In the genomic region with DNA sequence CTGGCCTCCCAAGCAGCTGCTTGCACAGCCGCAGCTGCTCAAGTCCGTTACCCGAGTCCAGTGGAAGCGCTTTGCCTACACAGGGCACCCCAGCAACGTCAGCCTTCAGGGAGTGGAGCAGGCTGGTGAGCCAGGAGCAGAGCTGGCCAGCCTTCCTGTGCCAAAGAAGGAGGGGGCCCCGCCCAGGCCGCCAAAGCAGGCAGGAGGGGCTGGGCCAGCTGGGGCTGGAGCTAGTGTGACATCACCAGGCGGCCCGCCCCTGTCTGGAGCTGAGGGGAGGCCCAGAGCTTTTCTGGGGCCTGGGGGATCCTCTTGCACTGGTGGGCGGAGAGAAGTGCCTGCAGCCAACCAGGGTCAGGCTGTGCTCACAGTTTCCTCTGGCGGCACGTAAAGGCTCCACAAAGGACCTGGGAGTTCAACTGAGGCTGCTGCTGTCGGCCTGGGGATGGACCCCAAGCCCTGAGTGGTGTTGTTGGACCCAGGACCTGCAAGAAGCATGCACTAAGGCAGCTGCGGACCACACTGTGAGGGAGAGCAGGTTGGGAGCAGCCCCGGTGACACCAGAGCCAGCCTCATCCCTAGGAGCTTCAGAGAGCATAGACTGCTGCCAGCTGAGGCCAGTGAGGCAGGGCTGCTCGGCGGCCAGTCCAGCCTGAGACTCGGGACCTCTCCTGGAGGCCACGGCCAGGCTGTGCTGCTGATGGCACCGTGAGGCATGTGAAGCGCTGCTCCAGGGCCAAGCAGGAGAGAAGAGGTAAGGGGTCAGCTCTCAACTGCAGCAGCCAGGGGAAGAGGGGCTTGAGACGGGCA, we compare ENCODE assay signal across 8 mouse cellular contexts. TPM values are rescaled to one million over a fixed set of nuclear protein-coding genes. Genes with fewer than 3 reads are reported as not detected.
DNase-seq lines count a peak whose midpoint lies in the region; ATAC-seq and TF ChIP-seq lines count a peak whose summit lies in the region.

Gene Angptl2 (plus strand): TSS at position 370 of the 810 bp plus-strand sequence.

- peak; percentile 97 for ATAC-seq in forebrain, embryonic 16.5 days
- peak; percentile 71 for ATAC-seq in liver, embryonic 15.5 days (ENCODE audit: insufficient read depth)
- ATAC-seq in neural tube, embryonic 12.5 days (ENCODE audit: low FRiP score, low read depth), result peak; percentile 96

- no peak within 1 kb of the TSS for H3K27ac ChIP-seq in ES-E14 (ENCODE audit: insufficient read depth, low read depth, low read length, poor library complexity, severe bottlenecking)
- H3K27ac ChIP-seq in forebrain, embryonic 16.5 days (ENCODE audit: low read length), result peak within 1 kb of the TSS; percentile 86
- peak within 1 kb of the TSS; percentile 14; the same call in 1 of the 2 replicates for H3K27ac ChIP-seq in liver, embryonic 15.5 days (replicated peaks)
- H3K27ac ChIP-seq in neural tube, embryonic 12.5 days, result peak within 1 kb of the TSS; percentile 90

- H3K9me3 ChIP-seq in ES-E14 (ENCODE audit: control insufficient read depth, insufficient read depth, low read depth, low read length), result no peaks in the 10 kb centered on the region
- H3K9me3 ChIP-seq in forebrain, embryonic 16.5 days (ENCODE audit: control insufficient read depth, low read length), result no peaks in the 10 kb centered on the region
- no peaks in the 10 kb centered on the region for H3K9me3 ChIP-seq in liver, embryonic 15.5 days (replicated peaks)
- no peaks in the 10 kb centered on the region for H3K9me3 ChIP-seq in neural tube, embryonic 12.5 days

- DNase-seq in ES-E14 (ENCODE audit: low read depth, low spot score), result peak; percentile 68
- peak; percentile 74 for DNase-seq in cerebellum, adult 11 months
- DNase-seq in heart, postnatal 14 days, result peak; percentile 92 to 94
- DNase-seq in kidney, postnatal 4 days, result peak; percentile 92 to 95
- peak; percentile 89 to 92 for DNase-seq in thymus, adult 18-20 months

- peak within 1 kb of the TSS; percentile 63 for H3K4me2 ChIP-seq in forebrain, embryonic 16.5 days (ENCODE audit: low read length)
- H3K4me2 ChIP-seq in liver, embryonic 15.5 days, result peak within 1 kb of the TSS; percentile 45
- peak within 1 kb of the TSS; percentile 74 for H3K4me2 ChIP-seq in neural tube, embryonic 12.5 days (replicated peaks)

- in situ Hi-C loops in ES-E14 (cut with MboI; ENCODE audit: low sequenced_read_pairs in 2 of 2, unreplicated experiment in 2 of 2), result no loop called here

- peak within 1 kb of the TSS; percentile 38 to 58 for H3K4me3 ChIP-seq in ES-E14 (ENCODE audit: insufficient read depth in 1 of 2, low read depth in 1 of 2, low read length in 2 of 2, poor library complexity in 1 of 2, severe bottlenecking in 1 of 2)
- peak within 1 kb of the TSS; percentile 45 for H3K4me3 ChIP-seq in forebrain, embryonic 16.5 days (replicated peaks; ENCODE audit: low read length)
- peak within 1 kb of the TSS; percentile 39 for H3K4me3 ChIP-seq in liver, embryonic 15.5 days (replicated peaks)
- H3K4me3 ChIP-seq in neural tube, embryonic 12.5 days, result peak within 1 kb of the TSS; percentile 50

- H3K27me3 ChIP-seq in forebrain, embryonic 16.5 days (replicated peaks; ENCODE audit: control insufficient read depth, insufficient read depth, low read length), result no peaks in the 10 kb centered on the region
- H3K27me3 ChIP-seq in liver, embryonic 15.5 days, result 0 out of 2 replicates have a peak, but pooled peaks cover 4% of the 10 kb centered on the region
- no peaks in the 10 kb centered on the region for H3K27me3 ChIP-seq in neural tube, embryonic 12.5 days (replicated peaks)

- intact Hi-C loops in heart, postnatal 14 days (cut with DNase I), result loop anchor here (2.0 to 5.0 kb wide), 2 partner anchors 61 to 186 kb away; no protein-coding TSS in a partner anchor

- peaks cover 4 to 8% of the 10 kb centered on the region in 2 experiments; a peak in 2 of 4 replicates for H3K4me1 ChIP-seq in ES-E14 (ENCODE audit: control insufficient read depth in 2 of 2, insufficient read depth in 2 of 2, low read length in 2 of 2, poor library complexity in 1 of 2)
- H3K4me1 ChIP-seq in forebrain, embryonic 16.5 days (replicated peaks; ENCODE audit: control insufficient read depth, insufficient read depth, low read length), result peaks cover 39% of the 10 kb centered on the region
- peaks cover 28% of the 10 kb centered on the region for H3K4me1 ChIP-seq in liver, embryonic 15.5 days (replicated peaks)
- peaks cover 40% of the 10 kb centered on the region for H3K4me1 ChIP-seq in neural tube, embryonic 12.5 days

- H3K36me3 ChIP-seq in ES-E14 (ENCODE audit: control insufficient read depth, insufficient read depth, low read length, poor library complexity, severe bottlenecking), result no peaks in the 10 kb centered on the region
- no peaks in the 10 kb centered on the region for H3K36me3 ChIP-seq in forebrain, embryonic 16.5 days (ENCODE audit: control insufficient read depth, insufficient read depth)
- no peaks in the 10 kb centered on the region for H3K36me3 ChIP-seq in liver, embryonic 15.5 days (replicated peaks)
- H3K36me3 ChIP-seq in neural tube, embryonic 12.5 days, result no peaks in the 10 kb centered on the region; the same call in 1 of the 2 replicates

- H3K9ac ChIP-seq in ES-E14 (ENCODE audit: insufficient read depth, low read depth, low read length, poor library complexity, severe bottlenecking), result peak within 1 kb of the TSS; percentile 42
- peak within 1 kb of the TSS; percentile 61 for H3K9ac ChIP-seq in forebrain, embryonic 16.5 days (replicated peaks; ENCODE audit: low read depth, low read length)
- no peak within 1 kb of the TSS for H3K9ac ChIP-seq in liver, embryonic 15.5 days
- peak within 1 kb of the TSS; percentile 74 for H3K9ac ChIP-seq in neural tube, embryonic 12.5 days

- 1% methylated on average over 22 of the region's 22 CpGs for WGBS in forebrain, embryonic 16.5 days
- WGBS in liver, embryonic 15.5 days (ENCODE audit: insufficient replicate concordance), result 3% methylated on average over 22 of the region's 22 CpGs
- WGBS in neural tube, embryonic 12.5 days, result under 1% methylated on average over 22 of the region's 22 CpGs

TF ChIP-seq in ES-E14, 5 proteins besides CTCF, POLR2A, EP300 and RAD21:
- TF ChIP-seq MAFK (IDR thresholded peaks at IDR 0.05; ENCODE audit: insufficient read depth, low read depth, low read length) (no peak), ZC3H11A (IDR thresholded peaks at IDR 0.05; ENCODE audit: borderline replicate concordance, low read depth, low read length) (no peak), HCFC1 (IDR thresholded peaks at IDR 0.05; ENCODE audit: borderline replicate concordance, insufficient read depth, low read length) (no peak), CHD2 (IDR thresholded peaks at IDR 0.05; ENCODE audit: low read depth, low read length) (no peak), ZNF384 (IDR thresholded peaks at IDR 0.05; ENCODE audit: low read depth, low read length) (no peak)

RNA-seq across cellular contexts. Expression of gene Angptl2, which starts in this region (rescaled TPM):
- total RNA-seq in ES-E14 (2012; rRNA removed), result 2.7 and 5.1 TPM in 2 replicates
- 12.0 and 14.3 TPM in 2 replicates for polyA plus RNA-seq in forebrain, embryonic 16.5 days (2015; fragmentation: Nextera tagmentation; extraction: Ambion mirVana)
- 10 to 100 TPM; 83.2 to 85.0 TPM for total RNA-seq in heart, postnatal 14 days (2021)
- 3.3 and 4.1 TPM in 2 replicates for polyA plus RNA-seq in liver, embryonic 15.5 days (2015; fragmentation: Nextera tagmentation; extraction: Ambion mirVana)
- polyA plus RNA-seq in neural tube, embryonic 12.5 days (2016; fragmentation: Nextera tagmentation; extraction: Ambion mirVana), result 23.4 and 24.9 TPM in 2 replicates

Comparison
In these comparisons a context has a peak if more than half of its experiments do, and no peak if none do; other contexts are left out.
1. RNA of gene Angptl2 (total RNA-seq): 83.2 to 85.0 TPM in heart, postnatal 14 days; 2.7 to 5.1 TPM in ES-E14; every median in the first group is over 10 times any median in the second.
2. Peak in every context shown above with its lines, with median percentiles within 50 percentile points of each other: DNase-seq, H3K4me3 ChIP-seq, ATAC-seq and H3K4me2 ChIP-seq.